Mouse (Mus musculus) neural tube, embryonic 12.5 days (tissue): Measurements from ENCODE around the gene Srcin1. TPM values are rescaled to one million over a fixed set of nuclear protein-coding genes. Genes with fewer than 3 reads are reported as not detected.
A peak's percentile ranks its signal among the peaks of the same experiment; 100 is the strongest.

Experiments
- ATAC-seq: fragments of 200-750 bp; cut with Nextera tagmentation; 2 replicates; pipeline ENCODE4 v1.8.0; 2017; ENCODE audit warnings: low read depth, mild to moderate bottlenecking, moderate TSS enrichment, moderate library complexity; ENCODE audit not compliant: low FRiP score
- H3K27ac ChIP-seq: fragments of 300-500 bp; sonication (generic); 2 replicates; pipeline ENCODE4 v1.5.1; 2016
- H3K27me3 ChIP-seq: fragments of 300-500 bp; sonication (generic); replicated peaks from 2 replicates; pipeline ENCODE4 v1.6.1; 2016; ENCODE audit warnings: mild to moderate bottlenecking
- H3K36me3 ChIP-seq: fragments of 300-500 bp; sonication (generic); 2 replicates; pipeline ENCODE4 v1.6.1; 2016; ENCODE audit warnings: mild to moderate bottlenecking
- H3K4me1 ChIP-seq: fragments of 300-500 bp; sonication (generic); 2 replicates; pipeline ENCODE4 v1.6.1; 2016
- H3K4me2 ChIP-seq: fragments of 300-500 bp; sonication (generic); replicated peaks from 2 replicates; pipeline ENCODE4 v1.6.1; 2016; ENCODE audit warnings: mild to moderate bottlenecking
- H3K4me3 ChIP-seq: fragments of 300-500 bp; sonication (generic); 2 replicates; pipeline ENCODE4 v1.5.1; 2016
- H3K9ac ChIP-seq: fragments of 300-500 bp; sonication (generic); 2 replicates; pipeline ENCODE4 v1.6.1; 2016; ENCODE audit warnings: mild to moderate bottlenecking
- H3K9me3 ChIP-seq: fragments of 300-500 bp; sonication (generic); 2 replicates; pipeline ENCODE4 v1.6.1; 2016; ENCODE audit warnings: mild to moderate bottlenecking
- WGBS: fragments of 180-500 bp; shearing (Covaris S2); methylation state at CpG from one replicate; pipeline ENCODE4 v1.1.7; 2016; 5-methylcytosine and 5-hydroxymethylcytosine counted together
- polyA plus RNA-seq: library from polyadenylated mRNA; unstranded; fragments of >200 nt; fragmentation: Nextera tagmentation; extraction: Ambion mirVana; gene quantifications from 2 replicates; pipeline ENCODE4 v1.2.1, GENCODE M21; 2016

The Srcin1 gene
- polyA plus RNA-seq, 1 experiment from 2014 or later, result 7.9 TPM

GRCm38 (mm10) chr11:97602223-97602622, 26.2 kb upstream of the Srcin1 start:
- Histone ChIP-seq H3K27me3 (no peaks in the 10 kb centered on the region), H3K4me2 (no peak overlapping the region), H3K4me3 (no peak overlapping the region), H3K9ac (no peak overlapping the region), H3K27ac (no peak overlapping the region), H3K36me3 (no peaks in the 10 kb centered on the region), H3K9me3 (no peaks in the 10 kb centered on the region), H3K4me1 (no peaks in the 10 kb centered on the region)
- WGBS, result 31% methylated on average over 6 of the region's 6 CpGs
- no peak for ATAC-seq

- no peaks in the 10 kb centered on the region for H3K27me3 ChIP-seq
- no peak overlapping the region for H3K27ac ChIP-seq
Measured at GRCm38 (mm10) chr11:97599104-97599503, 23.1 kb upstream of the Srcin1 start.

DNA sequence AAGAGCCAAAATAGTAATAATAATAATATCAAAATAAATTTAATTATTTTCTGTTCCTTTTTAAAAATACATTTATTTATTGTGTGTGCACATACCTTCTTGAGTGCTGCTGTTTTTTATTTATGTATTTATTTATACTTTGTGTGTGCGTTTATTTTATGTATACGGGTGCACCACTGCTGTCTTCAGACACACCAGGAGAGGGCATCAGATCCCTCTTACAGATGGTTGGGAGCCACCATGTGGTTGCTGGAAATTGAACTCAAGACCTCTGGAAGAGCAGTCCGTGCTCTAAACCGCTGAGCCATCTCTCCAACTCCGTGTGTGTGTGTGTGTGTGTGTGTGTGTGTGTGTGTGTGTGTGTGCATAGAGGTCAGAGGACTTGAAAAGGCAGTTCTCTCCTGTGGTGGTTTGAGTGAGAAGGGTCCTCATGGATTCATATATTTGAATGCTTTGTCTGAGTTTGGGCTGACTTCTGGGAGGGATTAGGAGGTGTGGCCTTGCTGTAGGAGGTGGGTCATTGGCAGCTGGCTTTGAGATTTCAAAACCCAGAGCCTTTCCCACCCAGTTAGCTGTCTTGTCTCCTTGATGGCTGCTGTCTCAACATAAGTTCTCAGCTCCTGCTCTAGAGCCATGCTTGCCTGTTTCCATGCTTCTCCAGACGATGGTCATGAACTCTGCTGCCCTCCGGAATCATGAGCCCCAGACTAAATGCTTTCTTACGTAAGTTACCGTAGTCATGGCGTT, 22.1 kb upstream of the Srcin1 start:
- H3K4me1 ChIP-seq, result no peaks in the 10 kb centered on the region
- H3K4me3 ChIP-seq, result no peak overlapping the region
- no peak for ATAC-seq
- H3K9ac ChIP-seq, result no peak overlapping the region
- no peaks in the 10 kb centered on the region for H3K9me3 ChIP-seq
- H3K27me3 ChIP-seq, result no peaks in the 10 kb centered on the region
- no peaks in the 10 kb centered on the region for H3K36me3 ChIP-seq
- no peak overlapping the region for H3K27ac ChIP-seq
- 76% methylated on average over 10 of the region's 10 CpGs for WGBS
- no peak overlapping the region for H3K4me2 ChIP-seq

More at GRCm38 (mm10) chr11:97599104-97599503, 23.1 kb upstream of the Srcin1 start:
- Histone ChIP-seq H3K9me3 (no peaks in the 10 kb centered on the region), H3K9ac (no peak overlapping the region), H3K4me3 (no peak overlapping the region), H3K4me1 (no peaks in the 10 kb centered on the region), H3K36me3 (no peaks in the 10 kb centered on the region), H3K4me2 (no peak overlapping the region)
- WGBS, result 90% methylated on average over 8 of the region's 8 CpGs
- ATAC-seq, result no peak

DNA sequence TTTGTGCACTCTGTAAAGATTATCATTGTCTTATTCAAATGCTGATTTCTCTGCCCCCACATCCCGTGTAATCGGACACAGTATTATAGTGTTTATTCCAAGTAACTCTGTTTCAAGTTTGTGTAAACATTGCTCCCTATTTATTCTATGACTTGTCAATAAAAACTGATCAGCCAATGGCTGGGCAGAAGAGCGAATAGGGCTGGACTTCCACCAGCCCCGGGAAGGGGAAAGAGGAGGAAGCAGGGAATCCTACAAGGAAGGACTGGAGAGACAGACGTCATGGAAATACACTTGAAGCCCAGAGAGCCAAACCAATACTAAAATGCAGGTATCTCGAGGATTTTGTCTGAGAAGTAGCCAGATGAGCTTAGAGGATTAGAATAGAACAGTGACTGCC, 18.1 kb upstream of the Srcin1 start:
- Histone ChIP-seq H3K4me1 (peaks cover 5% of the 10 kb centered on the region; the same call in 1 of the 2 replicates), H3K4me3 (no peak overlapping the region), H3K36me3 (no peaks in the 10 kb centered on the region), H3K9me3 (no peaks in the 10 kb centered on the region), H3K4me2 (no peak overlapping the region), H3K27ac (no peak overlapping the region), H3K27me3 (no peaks in the 10 kb centered on the region), H3K9ac (no peak overlapping the region)
- WGBS, result 50% methylated on average over 6 of the region's 6 CpGs
- no peak for ATAC-seq

DNA sequence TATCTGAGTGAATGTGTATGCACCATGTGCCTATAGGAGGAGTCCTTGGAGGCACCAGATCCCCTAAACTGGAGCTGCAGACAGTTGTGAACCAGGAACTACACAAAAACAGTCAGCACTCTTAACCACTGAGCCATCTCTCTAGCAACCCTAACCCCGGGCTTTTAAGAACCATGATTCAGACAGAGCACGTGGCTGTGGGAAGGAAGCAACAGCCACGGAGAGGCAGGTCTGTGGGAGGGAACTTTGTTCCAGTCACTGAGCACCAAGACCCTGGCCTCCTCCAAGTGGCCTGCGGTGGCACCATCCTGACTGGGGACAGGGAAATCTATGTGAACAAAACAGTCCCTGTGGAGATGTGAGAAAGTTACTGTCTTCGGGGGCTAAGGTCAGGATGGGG, 15.9 kb upstream of the Srcin1 start:
- WGBS, result 38% methylated on average over 5 of the region's 5 CpGs
- Histone ChIP-seq H3K27ac (no peak overlapping the region), H3K36me3 (no peaks in the 10 kb centered on the region), H3K9ac (no peak overlapping the region), H3K27me3 (no peaks in the 10 kb centered on the region), H3K4me2 (no peak overlapping the region), H3K9me3 (no peaks in the 10 kb centered on the region), H3K4me1 (peaks cover 5% of the 10 kb centered on the region; the same call in 1 of the 2 replicates), H3K4me3 (no peak overlapping the region)
- ATAC-seq, result no peak

DNA sequence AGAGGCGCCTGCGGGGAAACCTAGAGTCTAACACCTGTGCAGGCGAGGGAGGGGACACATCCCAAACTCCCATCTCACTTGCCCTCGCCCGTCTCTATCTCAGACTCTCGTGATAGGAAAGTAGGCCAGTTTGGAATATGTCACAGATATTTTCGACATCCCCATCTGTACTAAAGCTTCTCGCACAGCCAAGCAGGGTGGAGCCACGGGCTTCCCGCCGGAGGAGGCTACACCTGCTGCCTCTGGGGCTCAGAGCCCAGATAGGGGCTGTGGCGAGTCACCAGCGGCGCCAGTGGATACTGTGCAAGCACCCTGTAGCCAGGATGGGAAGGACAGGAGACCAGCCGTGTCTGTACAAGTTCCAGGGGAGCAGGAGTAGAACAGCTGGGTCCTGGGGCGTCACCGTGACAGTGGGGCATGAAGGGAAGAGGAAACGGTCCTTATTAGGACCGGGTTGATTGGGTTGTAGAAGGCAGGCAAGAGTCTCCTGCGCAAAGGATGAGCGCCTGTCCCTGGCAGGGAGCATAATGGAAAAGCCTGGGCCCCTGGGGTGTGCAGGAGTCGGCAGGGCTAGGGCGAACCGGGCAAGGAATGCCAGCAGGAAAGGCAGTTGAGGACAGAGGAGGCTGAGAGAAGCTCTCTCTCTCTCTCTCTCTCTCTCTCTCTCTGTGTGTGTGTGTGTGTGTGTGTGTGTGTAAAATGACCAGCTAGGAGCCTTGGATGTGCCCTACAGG, 14.4 kb upstream of the Srcin1 start:
- no peaks in the 10 kb centered on the region for H3K36me3 ChIP-seq
- peaks cover 5% of the 10 kb centered on the region; the same call in 1 of the 2 replicates for H3K4me1 ChIP-seq
- H3K4me2 ChIP-seq, result no peak overlapping the region
- WGBS, result 36% methylated on average over 24 of the region's 24 CpGs
- no peak overlapping the region for H3K4me3 ChIP-seq
- H3K27me3 ChIP-seq, result no peaks in the 10 kb centered on the region
- H3K9me3 ChIP-seq, result no peaks in the 10 kb centered on the region
- ATAC-seq, result no peak
- H3K9ac ChIP-seq, result no peak overlapping the region
- no peak overlapping the region for H3K27ac ChIP-seq

- no peak overlapping the region for H3K4me3 ChIP-seq
- H3K27ac ChIP-seq, result no peak overlapping the region
- no peak overlapping the region for H3K4me2 ChIP-seq
- H3K9me3 ChIP-seq, result no peaks in the 10 kb centered on the region
- no peaks in the 10 kb centered on the region for H3K36me3 ChIP-seq
- no peak for ATAC-seq
- H3K9ac ChIP-seq, result no peak overlapping the region
- H3K4me1 ChIP-seq, result peaks cover 5% of the 10 kb centered on the region; the same call in 1 of the 2 replicates
- WGBS, result 2% methylated on average over 10 of the region's 10 CpGs
- H3K27me3 ChIP-seq, result no peaks in the 10 kb centered on the region
Measured at GRCm38 (mm10) chr11:97589216-97589615, 13.2 kb upstream of the Srcin1 start.

GRCm38 (mm10) chr11:97585932-97586331, 9.9 kb upstream of the Srcin1 start:
- WGBS, result 68% methylated on average over 10 of the region's 10 CpGs
- Histone ChIP-seq H3K27me3 (no peaks in the 10 kb centered on the region), H3K27ac (no peak overlapping the region), H3K4me1 (peaks cover 5% of the 10 kb centered on the region; the same call in 1 of the 2 replicates), H3K36me3 (no peaks in the 10 kb centered on the region), H3K4me3 (no peak overlapping the region), H3K4me2 (no peak overlapping the region), H3K9me3 (no peaks in the 10 kb centered on the region), H3K9ac (no peak overlapping the region)
- ATAC-seq, result no peak

DNA sequence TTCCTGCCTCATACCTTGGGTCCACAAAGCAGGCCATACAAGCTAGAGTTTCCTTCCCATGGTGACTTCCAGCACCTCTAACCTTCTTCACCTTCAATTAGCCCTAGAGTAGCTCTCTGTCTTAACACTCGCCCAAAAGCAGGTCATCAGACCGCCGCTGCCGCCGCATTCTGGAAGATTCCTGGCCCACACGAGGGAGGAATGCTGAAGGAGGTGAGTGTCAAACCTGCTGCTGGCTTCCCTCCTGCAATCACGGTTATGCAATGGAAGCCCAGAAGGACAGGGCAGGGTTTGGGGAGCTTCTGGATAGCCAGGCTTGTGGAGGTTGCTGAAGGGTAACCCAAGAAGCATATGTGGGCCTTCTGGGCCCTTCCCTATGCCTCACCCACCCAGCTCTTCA, 8.5 kb upstream of the Srcin1 start:
- WGBS, result 83% methylated on average over 7 of the region's 7 CpGs
- no peak overlapping the region for H3K27ac ChIP-seq
- peaks cover 4% of the 10 kb centered on the region for H3K4me1 ChIP-seq
- H3K27me3 ChIP-seq, result no peaks in the 10 kb centered on the region
- no peaks in the 10 kb centered on the region for H3K9me3 ChIP-seq
- H3K36me3 ChIP-seq, result no peaks in the 10 kb centered on the region
- no peak overlapping the region for H3K4me2 ChIP-seq
- H3K4me3 ChIP-seq, result no peak overlapping the region
- no peak for ATAC-seq
- H3K9ac ChIP-seq, result no peak overlapping the region

DNA sequence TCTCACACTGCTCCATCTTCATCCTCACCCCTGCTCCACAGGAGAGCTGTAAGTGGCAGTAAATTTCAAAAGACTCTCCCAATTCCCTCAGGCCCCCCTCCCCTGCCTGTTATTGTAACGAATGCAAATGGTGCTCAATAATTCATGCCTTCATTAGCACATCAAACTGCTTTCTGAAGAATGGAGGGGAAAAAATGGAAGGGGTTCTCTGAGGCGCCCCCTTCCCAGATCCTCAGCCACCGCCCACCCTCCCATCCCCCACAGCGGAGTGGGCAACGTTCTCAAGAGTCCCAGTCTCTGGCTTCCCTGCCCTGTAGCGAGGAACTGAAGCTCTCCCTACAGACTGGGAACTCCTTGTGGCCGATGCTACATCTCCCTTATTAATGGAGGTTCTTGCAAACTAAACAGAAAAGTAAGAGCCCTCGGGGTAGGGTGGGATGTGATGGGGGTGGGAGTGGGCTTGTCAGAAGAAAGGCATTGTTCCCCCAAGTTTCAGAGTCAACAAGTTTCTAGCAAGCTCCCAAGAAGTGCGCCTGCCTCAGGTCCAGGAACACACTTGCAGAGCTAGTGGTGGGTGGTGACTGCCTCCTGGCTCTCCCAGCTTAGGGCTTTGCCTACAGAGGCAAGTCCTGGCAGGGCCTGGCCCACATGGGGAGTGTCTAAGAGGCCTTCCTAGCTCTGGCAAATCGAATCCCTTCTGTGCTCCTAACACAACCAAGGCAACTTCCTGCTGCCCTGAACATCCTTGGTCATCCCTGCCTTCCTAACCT, 3.3 kb upstream of the Srcin1 start:
- under 1% methylated on average over 10 of the region's 10 CpGs for WGBS
- Histone ChIP-seq H3K9me3 (no peaks in the 10 kb centered on the region), H3K4me3 (no peak overlapping the region), H3K36me3 (no peaks in the 10 kb centered on the region), H3K27me3 (peaks cover 15% of the 10 kb centered on the region; the same call in 1 of the 2 replicates), H3K9ac (no peak overlapping the region), H3K4me2 (peak overlapping the region; percentile 32), H3K4me1 (peaks cover 25% of the 10 kb centered on the region), H3K27ac (no peak overlapping the region)
- no peak for ATAC-seq

DNA sequence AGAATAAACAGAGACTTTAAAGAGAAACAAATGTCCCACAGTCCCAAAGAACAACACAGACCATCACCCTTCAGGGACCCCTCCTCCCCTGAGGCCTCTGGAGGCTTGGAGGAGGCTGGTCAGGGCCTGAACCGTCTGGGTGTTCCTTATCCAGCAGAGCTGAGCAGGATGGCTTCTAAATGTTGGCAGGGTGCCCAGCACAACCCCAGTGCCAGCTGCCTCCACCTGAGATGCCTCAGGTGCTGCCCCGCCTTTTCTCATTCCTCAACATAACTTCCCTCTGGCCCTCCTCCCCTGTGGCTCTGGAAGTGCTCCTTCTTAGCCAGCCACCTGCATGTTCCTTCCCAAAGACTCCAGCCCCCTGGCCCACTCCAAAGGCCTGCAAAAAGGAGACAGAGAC, 2.3 kb upstream of the Srcin1 start:
- Histone ChIP-seq H3K4me2 (no peak overlapping the region), H3K27ac (no peak overlapping the region), H3K9me3 (no peaks in the 10 kb centered on the region), H3K36me3 (no peaks in the 10 kb centered on the region), H3K4me1 (peaks cover 35% of the 10 kb centered on the region), H3K4me3 (no peak overlapping the region), H3K27me3 (peaks cover 24% of the 10 kb centered on the region), H3K9ac (no peak overlapping the region)
- no peak for ATAC-seq
- 31% methylated on average over 2 of the region's 2 CpGs for WGBS

DNA sequence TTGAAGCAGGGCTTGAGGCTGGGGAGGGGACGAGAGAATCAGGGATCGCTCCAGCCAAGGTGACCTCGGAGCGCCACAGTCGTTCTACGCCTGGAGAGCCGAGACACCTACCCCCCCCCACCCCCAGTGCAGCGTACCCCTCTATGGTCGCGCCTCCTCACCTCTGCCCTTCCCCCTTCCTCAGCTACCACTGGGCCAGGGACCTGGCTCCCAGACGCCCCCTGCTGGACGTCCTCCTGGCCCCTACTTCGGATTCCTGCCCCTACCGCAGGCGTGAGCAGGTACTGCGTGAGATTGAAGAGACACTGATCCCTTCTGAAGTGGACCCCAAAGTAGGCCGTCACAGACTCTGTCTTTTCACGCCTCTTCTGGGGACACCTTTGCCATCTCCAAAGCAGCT, 348 bp downstream of the Srcin1 start:
- Histone ChIP-seq H3K4me1 (peaks cover 60% of the 10 kb centered on the region), H3K36me3 (no peaks in the 10 kb centered on the region), H3K9me3 (no peaks in the 10 kb centered on the region), H3K4me3 (peak overlapping the region; percentile 59), H3K27me3 (peaks cover 45% of the 10 kb centered on the region), H3K9ac (peak overlapping the region; percentile 93), H3K4me2 (peak overlapping the region; percentile 83), H3K27ac (peak overlapping the region; percentile 81)
- WGBS, result under 1% methylated on average over 18 of the region's 18 CpGs
- ATAC-seq, result peak; percentile 65
